Mouse (Mus musculus) limb, embryonic 13.5 days (tissue): Measurements from ENCODE around the gene Ggct. TPM values are rescaled to one million over a fixed set of nuclear protein-coding genes. Genes with fewer than 3 reads are reported as not detected.
"Not testable (repeated sequence)": the region's sequence is repeated elsewhere in the genome, so short reads cannot be mapped to it uniquely, and the experiment has no call there.

ENCODE experiments used
- ATAC-seq: fragments of 200-750 bp; cut with Nextera tagmentation; 2 replicates; pipeline ENCODE4 v1.8.0; 2017; ENCODE audit warnings: low read depth, moderate number of reproducible peaks, moderate TSS enrichment; ENCODE audit not compliant: low FRiP score
- H3K27ac ChIP-seq: fragments of 300-500 bp; sonication (generic); 2 replicates; pipeline ENCODE4 v1.5.1; 2015; ENCODE audit warnings: inconsistent platforms, mild to moderate bottlenecking, moderate library complexity
- H3K27me3 ChIP-seq: fragments of 300-500 bp; sonication (generic); 2 replicates; pipeline ENCODE4 v1.6.1; 2015; ENCODE audit warnings: mild to moderate bottlenecking, inconsistent platforms
- H3K36me3 ChIP-seq: fragments of 300-500 bp; sonication (generic); 2 replicates; pipeline ENCODE4 v1.6.1; 2015; ENCODE audit warnings: inconsistent platforms, mild to moderate bottlenecking, moderate library complexity
- H3K4me1 ChIP-seq: fragments of 300-500 bp; sonication (generic); 2 replicates; pipeline ENCODE4 v1.6.1; 2015; ENCODE audit warnings: inconsistent platforms
- H3K4me2 ChIP-seq: fragments of 300-500 bp; sonication (generic); replicated peaks from 2 replicates; pipeline ENCODE4 v1.6.1; 2015; ENCODE audit warnings: inconsistent platforms, mild to moderate bottlenecking, moderate library complexity
- H3K4me3 ChIP-seq: fragments of 300-500 bp; sonication (generic); 2 replicates; pipeline ENCODE4 v1.5.1; 2015; ENCODE audit warnings: moderate library complexity, mild to moderate bottlenecking, inconsistent platforms
- H3K9ac ChIP-seq: fragments of 300-500 bp; sonication (generic); 2 replicates; pipeline ENCODE4 v1.6.1; 2015; ENCODE audit warnings: mild to moderate bottlenecking, inconsistent platforms
- H3K9me3 ChIP-seq: fragments of 300-500 bp; sonication (generic); 2 replicates; pipeline ENCODE4 v1.6.1; 2016; ENCODE audit warnings: inconsistent platforms
- WGBS: fragments of 180-500 bp; shearing (Covaris S2); methylation state at CpG from one replicate; pipeline ENCODE4 v1.1.7; 2015; 5-methylcytosine and 5-hydroxymethylcytosine counted together
- polyA plus RNA-seq: library from polyadenylated mRNA; unstranded; fragments of >200 nt; fragmentation: Nextera tagmentation; extraction: Ambion mirVana; gene quantifications from 2 replicates; pipeline ENCODE4 v1.2.1, GENCODE M21; 2015

The Ggct gene
- polyA plus RNA-seq, 1 experiment from 2014 or later = 9.0 TPM

- Histone ChIP-seq H3K4me2 (no peak overlapping the region), H3K27me3 (0 out of 2 replicates have a peak, but pooled peaks cover 5% of the 10 kb centered on the region), H3K9ac (no peak overlapping the region), H3K9me3 (no peaks in the 10 kb centered on the region), H3K36me3 (no peaks in the 10 kb centered on the region), H3K4me3 (no peak overlapping the region), H3K27ac (no peak overlapping the region), H3K4me1 (peaks cover 7% of the 10 kb centered on the region)
- ATAC-seq = no peak
- 38% methylated on average over 5 of the region's 5 CpGs for WGBS
Measured at GRCm38 (mm10) chr6:54965234-54965633, 27.5 kb downstream of the Ggct start.

- H3K27ac ChIP-seq = no peak overlapping the region
- H3K27me3 ChIP-seq = 0 out of 2 replicates have a peak, but pooled peaks cover 5% of the 10 kb centered on the region
- 40% methylated on average over 1 of the region's 1 CpGs for WGBS
- no peak overlapping the region for H3K4me2 ChIP-seq
- H3K4me1 ChIP-seq = peaks cover 7% of the 10 kb centered on the region
- no peaks in the 10 kb centered on the region for H3K9me3 ChIP-seq
- no peak overlapping the region for H3K9ac ChIP-seq
- H3K4me3 ChIP-seq = no peak overlapping the region
- ATAC-seq = no peak
- H3K36me3 ChIP-seq = no peaks in the 10 kb centered on the region
Measured at GRCm38 (mm10) chr6:54964755-54965154, 28.0 kb downstream of the Ggct start.

GRCm38 (mm10) chr6:54963599-54963998, 29.2 kb downstream of the Ggct start:
- H3K4me2 ChIP-seq = no peak overlapping the region
- no peak for ATAC-seq
- no peaks in the 10 kb centered on the region for H3K9me3 ChIP-seq
- H3K4me3 ChIP-seq = no peak overlapping the region
- H3K4me1 ChIP-seq = peaks cover 7% of the 10 kb centered on the region
- 84% methylated on average over 2 of the region's 2 CpGs for WGBS
- no peaks in the 10 kb centered on the region for H3K36me3 ChIP-seq
- no peak overlapping the region for H3K27ac ChIP-seq
- 0 out of 2 replicates have a peak, but pooled peaks cover 5% of the 10 kb centered on the region for H3K27me3 ChIP-seq
- H3K9ac ChIP-seq = no peak overlapping the region

- Histone ChIP-seq H3K4me3 (no peak overlapping the region), H3K27me3 (no peaks in the 10 kb centered on the region), H3K9me3 (no peaks in the 10 kb centered on the region), H3K4me2 (no peak overlapping the region), H3K4me1 (no peaks in the 10 kb centered on the region), H3K9ac (no peak overlapping the region), H3K36me3 (no peaks in the 10 kb centered on the region), H3K27ac (no peak overlapping the region)
- ATAC-seq = no peak
- 87% methylated on average over 8 of the region's 8 CpGs for WGBS
Measured at GRCm38 (mm10) chr6:54957655-54958054, 35.1 kb downstream of the Ggct start.

GRCm38 (mm10) chr6:54956425-54956824, 36.3 kb downstream of the Ggct start:
- Histone ChIP-seq H3K9me3 (no peaks in the 10 kb centered on the region), H3K27ac (no peak overlapping the region), H3K9ac (no peak overlapping the region), H3K36me3 (no peaks in the 10 kb centered on the region), H3K4me3 (no peak overlapping the region), H3K27me3 (no peaks in the 10 kb centered on the region), H3K4me1 (no peaks in the 10 kb centered on the region), H3K4me2 (no peak overlapping the region)
- WGBS = 49% methylated on average over 1 of the region's 1 CpGs
- no peak for ATAC-seq

- ATAC-seq = no peak
- no peak overlapping the region for H3K9ac ChIP-seq
- no peak overlapping the region for H3K27ac ChIP-seq
- H3K36me3 ChIP-seq = no peaks in the 10 kb centered on the region
- no peaks in the 10 kb centered on the region for H3K27me3 ChIP-seq
- H3K4me3 ChIP-seq = no peak overlapping the region
- H3K9me3 ChIP-seq = no peaks in the 10 kb centered on the region
- no peak overlapping the region for H3K4me2 ChIP-seq
- no peaks in the 10 kb centered on the region for H3K4me1 ChIP-seq
Measured at GRCm38 (mm10) chr6:54955949-54956348, 36.8 kb downstream of the Ggct start.

- H3K4me2 ChIP-seq = no peak overlapping the region
- no peaks in the 10 kb centered on the region for H3K27me3 ChIP-seq
- no peaks in the 10 kb centered on the region for H3K36me3 ChIP-seq
- H3K9me3 ChIP-seq = no peaks in the 10 kb centered on the region
- H3K9ac ChIP-seq = no peak overlapping the region
- H3K4me3 ChIP-seq = no peak overlapping the region
- H3K27ac ChIP-seq = no peak overlapping the region
- WGBS = 83% methylated on average over 10 of the region's 10 CpGs
- no peaks in the 10 kb centered on the region for H3K4me1 ChIP-seq
- ATAC-seq = no peak
Measured at GRCm38 (mm10) chr6:54954659-54955414, 37.9 kb downstream of the Ggct start.

- WGBS = 84% methylated on average over 4 of the region's 4 CpGs
- H3K4me3 ChIP-seq, H3K27me3 ChIP-seq, H3K27ac ChIP-seq, H3K36me3 ChIP-seq, H3K9ac ChIP-seq, H3K4me2 ChIP-seq, ATAC-seq, H3K9me3 ChIP-seq, H3K4me1 ChIP-seq: not testable (repeated sequence)
Measured at GRCm38 (mm10) chr6:54953399-54953798, 39.4 kb downstream of the Ggct start.

- H3K4me2 ChIP-seq = no peak overlapping the region
- WGBS = 93% methylated on average over 3 of the region's 3 CpGs
- H3K4me3 ChIP-seq = no peak overlapping the region
- no peaks in the 10 kb centered on the region for H3K36me3 ChIP-seq
- no peak for ATAC-seq
- H3K9me3 ChIP-seq = no peaks in the 10 kb centered on the region
- no peaks in the 10 kb centered on the region for H3K4me1 ChIP-seq
- no peaks in the 10 kb centered on the region for H3K27me3 ChIP-seq
- H3K9ac ChIP-seq = no peak overlapping the region
- no peak overlapping the region for H3K27ac ChIP-seq
Measured at GRCm38 (mm10) chr6:54952542-54952941, 40.2 kb downstream of the Ggct start.

- Histone ChIP-seq H3K9ac (no peak overlapping the region), H3K27ac (no peak overlapping the region), H3K4me2 (no peak overlapping the region), H3K9me3 (no peaks in the 10 kb centered on the region), H3K4me3 (no peak overlapping the region), H3K27me3 (peaks cover 18% of the 10 kb centered on the region), H3K36me3 (0 out of 2 replicates have a peak, but pooled peaks cover 2% of the 10 kb centered on the region), H3K4me1 (peaks cover 7% of the 10 kb centered on the region)
- 85% methylated on average over 5 of the region's 5 CpGs for WGBS
- no peak for ATAC-seq
Measured at GRCm38 (mm10) chr6:54948682-54949081, 44.1 kb downstream of the Ggct start.

GRCm38 (mm10) chr6:54946241-54946953, 46.4 kb downstream of the Ggct start:
- H3K27ac ChIP-seq = no peak overlapping the region
- peaks cover 27% of the 10 kb centered on the region for H3K27me3 ChIP-seq
- 75% methylated on average over 4 of the region's 4 CpGs for WGBS
- no peak for ATAC-seq
- no peak overlapping the region for H3K4me2 ChIP-seq
- H3K9me3 ChIP-seq = no peaks in the 10 kb centered on the region
- peaks cover 15% of the 10 kb centered on the region for H3K4me1 ChIP-seq
- no peak overlapping the region for H3K9ac ChIP-seq
- H3K4me3 ChIP-seq = no peak overlapping the region
- peaks cover 6% of the 10 kb centered on the region; the same call in 1 of the 2 replicates for H3K36me3 ChIP-seq

- Histone ChIP-seq H3K9ac (no peak overlapping the region), H3K4me1 (peaks cover 15% of the 10 kb centered on the region), H3K4me3 (no peak overlapping the region), H3K9me3 (no peaks in the 10 kb centered on the region), H3K36me3 (peaks cover 6% of the 10 kb centered on the region; the same call in 1 of the 2 replicates), H3K4me2 (peak overlapping the region; percentile 27), H3K27me3 (peaks cover 27% of the 10 kb centered on the region), H3K27ac (no peak overlapping the region)
- ATAC-seq = no peak
- WGBS = 75% methylated on average over 16 of the region's 16 CpGs
Measured at GRCm38 (mm10) chr6:54944551-54944950, 48.2 kb downstream of the Ggct start.
